Mouse (Mus musculus) layer of hippocampus, adult 9-10 months (tissue): ENCODE results near the gene Fn1.

Experiments
- DNase-seq: peaks from one replicate; pipeline ENCODE4 v3.0.0; 2022; ENCODE audit warnings: low spot score

Gene Fn1

GRCm38 (mm10) chr1:71605751-71606150 is 47.2 kb downstream of the Fn1 start:
- DNase-seq = no peak

DNA sequence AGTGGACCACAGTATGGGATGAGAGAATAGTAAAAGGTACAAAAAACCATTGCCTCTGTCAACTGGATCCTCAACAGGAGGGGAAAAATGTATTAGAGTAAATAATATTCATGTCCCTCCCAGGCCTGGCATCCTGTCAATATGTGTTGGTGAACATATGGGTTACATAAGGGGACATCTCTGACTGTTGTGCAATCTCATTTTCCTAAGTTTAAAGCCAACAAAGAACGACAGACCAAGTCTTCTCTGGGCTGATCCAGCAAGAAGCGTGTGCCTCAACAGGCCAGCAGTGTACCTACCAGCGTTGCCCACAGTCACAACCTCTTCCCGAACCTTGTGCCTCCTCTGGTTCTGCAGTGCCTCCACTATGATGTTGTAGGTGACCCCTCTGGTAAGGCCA is 57.6 kb downstream of the Fn1 start:
- no peak for DNase-seq

DNA sequence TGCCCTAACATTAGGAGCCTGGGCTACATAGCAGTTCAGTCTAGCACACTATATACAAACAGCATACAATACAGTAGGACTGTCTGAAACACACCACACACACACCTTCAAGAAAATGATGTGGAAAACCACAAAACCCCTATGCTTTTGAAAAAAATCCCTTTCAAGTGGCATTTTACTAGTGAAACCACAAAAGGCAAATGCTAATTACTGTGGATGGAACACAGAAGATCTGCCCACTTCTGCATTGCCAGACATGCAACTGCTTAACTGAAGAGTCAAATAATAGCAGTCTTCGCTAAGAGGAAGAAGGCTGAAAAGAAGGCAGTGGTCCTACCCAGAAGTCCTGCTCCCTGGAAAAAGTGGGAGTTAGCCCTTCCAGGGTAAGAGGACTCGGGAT is 58.7 kb downstream of the Fn1 start:
- no peak for DNase-seq

GRCm38 (mm10) chr1:71593184-71593583 is 59.8 kb downstream of the Fn1 start:
- no peak for DNase-seq

- no peak for DNase-seq
These were observed 63.0 kb downstream of the Fn1 start for GRCm38 (mm10) chr1:71590038-71590437.

DNA sequence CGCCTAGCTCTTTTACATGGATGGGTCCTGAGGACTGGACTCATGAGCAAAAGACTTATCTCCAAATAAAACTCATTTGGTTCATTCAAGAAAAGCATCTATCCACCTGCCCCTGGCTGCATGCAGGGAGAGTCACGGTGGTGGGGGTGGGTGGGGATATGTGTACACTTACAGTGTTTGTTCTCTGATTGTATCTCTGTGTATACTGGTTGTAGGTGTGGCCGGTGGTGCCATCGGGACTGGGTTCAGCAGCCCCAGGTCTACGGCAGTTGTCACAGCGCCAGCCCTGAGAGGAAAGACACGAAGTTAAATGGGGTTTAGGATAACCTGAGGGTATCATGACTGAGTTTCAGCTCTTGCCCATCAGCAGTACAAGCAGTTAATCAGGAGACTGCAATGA is 66.3 kb downstream of the Fn1 start:
- DNase-seq = no peak

DNA sequence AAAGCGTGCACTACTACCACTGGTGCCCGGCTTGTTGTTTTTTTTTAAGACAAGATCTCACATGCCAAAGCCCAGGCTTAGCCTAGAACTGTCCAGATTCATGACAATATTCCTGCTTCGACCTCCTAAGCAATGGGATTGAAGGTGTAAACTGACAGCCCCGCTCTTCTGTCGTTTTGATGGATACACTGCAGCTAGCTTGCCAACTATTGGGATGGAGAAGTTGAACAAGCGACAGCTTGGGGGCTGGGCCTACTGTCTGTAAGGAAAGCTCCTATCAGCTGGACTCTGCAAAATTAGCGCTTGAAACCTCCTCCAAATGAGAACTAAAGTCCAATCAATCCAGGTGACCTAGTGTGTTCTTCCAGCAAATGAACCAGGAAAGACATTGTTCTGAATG is 69.1 kb downstream of the Fn1 start:
- DNase-seq = no peak

DNA sequence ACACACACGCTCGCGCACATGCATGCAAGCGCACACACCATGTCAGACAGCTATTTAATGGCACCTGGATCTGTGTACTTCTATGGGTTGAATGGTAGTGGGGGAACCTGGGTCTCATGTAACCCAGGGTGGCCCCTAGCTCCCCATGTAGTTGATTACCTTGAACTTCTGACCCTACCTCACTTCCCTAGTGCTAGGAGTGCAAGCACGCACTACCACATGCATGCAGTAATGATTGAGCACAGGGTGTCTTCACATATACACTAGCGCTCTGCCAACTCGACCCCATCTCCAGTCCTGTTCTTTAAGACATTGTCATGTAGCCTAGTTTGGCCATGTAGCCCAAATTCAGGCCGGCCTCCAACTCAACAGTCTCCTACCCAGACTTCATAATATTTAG is 69.7 kb downstream of the Fn1 start:
- no peak for DNase-seq

DNA sequence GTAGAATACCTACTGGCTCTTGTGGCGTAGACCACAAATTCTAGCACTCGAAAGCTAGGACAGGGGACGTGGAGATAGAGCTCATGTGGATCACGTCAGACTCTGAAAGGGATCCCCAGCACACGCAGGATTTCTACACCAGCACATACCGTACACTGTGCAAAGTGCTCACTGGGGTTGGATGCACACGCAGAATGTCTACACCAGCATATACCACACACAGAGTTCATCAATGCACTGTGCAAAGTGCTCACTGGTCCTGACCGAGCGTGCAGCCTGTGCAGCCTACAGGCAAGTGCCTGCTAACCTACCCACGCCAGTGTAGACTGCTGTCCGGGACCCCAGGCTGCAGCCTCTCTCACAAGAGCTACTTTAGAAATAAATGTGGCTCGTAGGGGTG is 72.6 kb downstream of the Fn1 start:
- no peak for DNase-seq

- no peak for DNase-seq
These were observed 73.5 kb downstream of the Fn1 start for GRCm38 (mm10) chr1:71579526-71579925.

- no peak for DNase-seq
These were observed 76.2 kb downstream of the Fn1 start for GRCm38 (mm10) chr1:71576837-71577236.

DNA sequence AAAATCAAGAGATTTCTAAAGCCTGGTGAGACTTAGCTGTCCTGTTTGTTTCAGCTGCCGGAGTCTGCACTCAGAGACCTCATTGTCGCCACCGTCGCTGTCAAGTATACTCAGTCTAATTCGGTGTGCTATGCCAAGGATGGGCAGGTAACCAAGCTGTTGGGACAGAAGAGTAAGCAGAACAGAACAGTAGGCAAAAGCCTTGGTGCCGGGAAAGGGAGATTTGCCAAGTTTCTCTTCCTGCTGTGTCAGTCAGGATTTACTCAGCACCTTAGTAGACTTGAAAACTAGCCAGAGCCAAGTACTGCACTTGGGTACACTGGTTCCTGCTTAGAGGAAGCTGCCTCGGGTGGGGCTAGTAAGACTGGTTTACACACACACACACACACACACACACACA is 77.0 kb downstream of the Fn1 start:
- DNase-seq = peak; percentile 10

DNA sequence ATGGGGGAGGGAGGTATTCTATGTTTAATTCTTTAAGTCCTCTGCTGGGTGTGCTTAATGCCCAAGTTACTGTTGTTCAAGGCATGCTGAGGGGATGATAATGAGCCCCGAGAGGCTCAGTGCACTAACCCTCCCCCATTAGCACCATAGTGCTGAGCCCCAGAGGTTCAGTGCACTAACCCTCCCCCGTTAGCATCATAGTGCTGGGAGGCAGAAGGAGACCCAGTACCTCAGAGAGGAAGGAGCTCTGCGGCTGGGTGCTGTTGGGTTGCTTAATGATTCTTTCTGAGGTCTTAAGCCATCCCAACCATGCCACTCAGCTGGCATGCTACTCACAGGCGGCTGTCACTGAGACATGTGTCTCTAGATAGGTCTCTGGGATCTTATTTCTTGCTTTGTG is 82.9 kb downstream of the Fn1 start:
- no peak for DNase-seq

GRCm38 (mm10) chr1:71567884-71568605 is 85.0 kb downstream of the Fn1 start:
- no peak for DNase-seq

DNA sequence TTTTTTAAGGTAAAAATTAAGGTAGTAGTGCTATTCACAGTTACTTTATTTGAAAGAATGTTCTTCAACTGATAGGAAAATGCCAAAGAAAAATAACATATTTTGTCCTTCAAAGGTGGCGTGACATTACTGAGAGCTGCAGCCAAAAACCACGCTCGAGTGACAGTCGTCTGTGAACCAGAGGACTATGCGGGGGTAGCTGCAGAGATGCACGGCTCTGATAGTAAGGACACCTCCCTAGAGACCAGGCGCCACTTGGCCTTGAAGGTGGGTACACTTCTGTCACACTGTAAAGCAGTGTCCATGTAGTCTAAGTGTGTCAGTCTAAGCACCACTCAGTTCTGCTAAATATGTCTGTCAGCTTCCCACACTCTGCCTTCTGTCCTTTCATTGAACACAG is 88.7 kb downstream of the Fn1 start:
- DNase-seq = no peak

DNA sequence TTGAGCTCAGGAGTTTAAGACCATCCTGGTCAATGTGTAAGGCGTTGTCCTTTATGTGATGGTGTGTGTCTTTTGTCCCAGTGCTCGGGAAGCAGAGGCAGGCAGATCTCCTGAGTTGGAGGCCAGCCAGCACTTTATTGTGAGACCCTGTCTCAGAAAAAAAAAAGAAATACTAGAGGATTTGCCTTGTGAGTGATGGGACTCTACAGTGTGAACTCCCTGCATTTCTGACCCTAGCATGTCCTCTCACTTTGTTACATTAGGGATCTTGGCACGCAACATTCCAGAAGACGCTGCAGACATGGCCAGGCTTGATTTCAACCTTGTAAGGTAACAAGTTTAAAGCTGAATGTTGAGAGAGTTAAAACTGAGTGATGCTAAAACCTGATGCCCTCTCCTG is 92.4 kb downstream of the Fn1 start:
- DNase-seq = no peak

- peak; percentile 63 for DNase-seq
These were observed 96.0 kb downstream of the Fn1 start, which contains the start of gene Atic for GRCm38 (mm10) chr1:71556688-71557612. Gene Atic (plus strand): TSS chr1:71557150.

- DNase-seq = no peak
These were observed 102.3 kb downstream of the Fn1 start for GRCm38 (mm10) chr1:71550626-71551195.

- no peak for DNase-seq
These were observed 112.6 kb downstream of the Fn1 start for GRCm38 (mm10) chr1:71540437-71540836.

GRCm38 (mm10) chr1:71539641-71540040 is 113.4 kb downstream of the Fn1 start:
- DNase-seq = no peak
